Mouse (Mus musculus): ENCODE results near the gene Slc25a17. TPM values are rescaled to one million over a fixed set of nuclear protein-coding genes. Genes with fewer than 3 reads are reported as not detected.

The Slc25a17 gene
- polyA plus RNA-seq (2017; shearing (Covaris generic)), result 100 to 1,000 TPM in 1 of 2 experiments, 10 to 100 TPM in 1; 97.9 to 108 TPM

DNA sequence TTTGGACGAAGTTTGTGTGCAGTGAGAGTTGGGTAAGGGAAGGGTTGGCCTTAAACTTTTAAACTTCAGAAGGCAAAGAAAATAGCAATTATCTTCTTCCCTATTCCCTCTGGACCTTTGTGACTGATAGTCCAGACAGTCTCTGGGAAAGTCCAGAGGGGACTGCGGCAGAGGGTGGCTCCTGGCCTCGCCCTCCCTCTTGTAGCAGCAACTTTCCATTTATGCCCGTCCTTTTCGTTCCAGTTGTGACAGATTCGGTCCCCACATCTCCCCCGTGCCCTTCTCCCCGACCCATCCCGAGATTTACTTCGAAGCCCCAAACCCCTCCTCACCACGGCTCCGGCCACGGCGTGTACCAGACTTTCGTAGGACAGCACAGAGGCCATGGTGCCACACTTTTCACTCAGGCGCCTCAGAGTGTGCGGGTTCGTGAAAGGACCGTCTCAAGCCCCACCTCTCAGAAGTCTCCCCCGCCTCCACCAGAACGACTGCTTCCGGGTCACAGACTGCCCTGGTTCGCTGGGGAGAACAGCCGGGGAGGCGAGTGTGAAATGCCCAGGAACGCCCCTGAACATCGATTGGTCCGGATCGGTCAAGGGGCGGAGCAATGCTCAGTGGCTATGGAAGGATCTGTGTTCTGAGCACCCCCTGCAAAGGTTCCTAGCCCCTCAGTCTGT lies at the start of gene Slc25a17:
TSS of gene Slc25a17 (minus strand) at position 468 of the 677 bp plus-strand sequence.
- peak; percentile 99 for ATAC-seq

DNA sequence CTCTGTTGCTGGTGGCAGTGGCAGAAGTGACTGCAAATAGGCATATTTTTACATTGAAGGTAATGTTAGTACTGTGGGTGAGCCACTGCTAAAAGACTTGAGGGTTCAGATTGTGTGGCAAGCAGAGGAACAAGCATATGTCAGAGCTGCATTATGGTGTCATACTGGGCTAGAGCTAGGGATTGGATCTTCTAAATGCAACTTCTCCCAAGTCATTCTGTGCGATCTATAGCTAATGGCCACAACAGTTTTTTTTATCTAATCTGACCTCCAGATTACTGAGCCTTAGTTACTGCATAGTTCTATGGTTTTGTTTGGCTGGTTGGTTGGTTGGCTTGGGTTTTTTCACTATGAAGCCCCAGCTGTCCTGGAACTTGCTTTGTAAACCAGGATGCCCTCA lies 47.6 kb upstream of the Slc25a17 start, which contains the start of gene Dnajb7:
TSS of gene Dnajb7 (minus strand) at position 101 of the 400 bp plus-strand sequence.
- no peak for ATAC-seq

DNA sequence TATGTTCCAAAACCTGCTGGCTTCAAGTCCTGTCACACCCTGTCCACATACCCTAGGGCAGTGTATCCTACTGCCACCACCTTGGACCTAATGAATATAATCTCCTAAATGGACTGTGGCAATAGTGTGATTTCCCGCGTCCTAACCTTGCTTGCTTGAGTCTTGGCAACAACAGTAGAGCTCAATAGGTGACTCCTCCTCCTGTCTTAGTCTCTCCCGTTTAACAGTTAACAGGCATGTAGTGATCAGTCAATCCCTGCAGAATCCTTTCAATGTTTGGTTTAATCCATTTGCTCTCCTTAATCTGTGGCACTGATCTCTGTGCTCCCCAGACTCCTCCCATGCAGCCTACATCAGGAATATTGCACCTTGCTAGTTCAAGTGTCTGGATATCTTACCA lies 44.4 kb upstream of the Slc25a17 start:
- no peak for ATAC-seq

DNA sequence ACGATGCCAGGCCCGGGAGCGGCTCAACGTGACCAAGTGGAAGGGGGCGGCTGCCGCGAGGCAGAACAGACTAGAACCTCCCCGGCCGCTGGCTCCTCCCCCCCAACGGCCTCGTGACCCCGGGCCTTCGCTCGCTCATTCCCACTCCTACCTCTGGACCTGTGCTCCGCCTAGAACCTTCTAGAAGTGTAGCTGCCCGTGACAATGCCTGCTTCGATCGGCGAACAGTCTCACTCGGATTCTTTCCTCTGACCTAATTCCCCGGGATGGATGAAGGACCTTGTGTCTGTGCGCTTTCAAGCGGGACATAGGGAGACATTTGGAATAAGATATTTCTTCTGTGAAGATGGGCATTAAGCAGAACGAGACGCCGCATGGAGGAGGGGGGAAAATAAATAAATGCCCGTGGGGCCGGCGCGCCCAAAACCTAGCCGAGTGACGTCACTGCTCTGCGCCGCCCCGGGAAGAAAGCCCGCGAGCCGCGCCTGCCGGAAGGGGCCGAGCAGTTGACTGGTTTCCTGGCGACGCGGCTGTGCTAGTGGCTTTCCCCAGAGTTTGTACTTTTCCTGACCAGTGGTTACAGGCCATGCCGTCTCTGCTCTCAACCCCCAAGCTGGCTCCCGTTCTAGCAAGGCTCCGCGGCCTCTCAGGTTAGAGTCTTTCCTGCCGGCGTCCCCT lies 39.2 kb upstream of the Slc25a17 start, which contains the start of the genes St13 and Xpnpep3:
TSS of gene St13 (minus strand) at position 440 of the 678 bp plus-strand sequence.
TSS of gene Xpnpep3 (plus strand) at position 501 of the 678 bp plus-strand sequence.
- peak; percentile 97 for ATAC-seq

DNA sequence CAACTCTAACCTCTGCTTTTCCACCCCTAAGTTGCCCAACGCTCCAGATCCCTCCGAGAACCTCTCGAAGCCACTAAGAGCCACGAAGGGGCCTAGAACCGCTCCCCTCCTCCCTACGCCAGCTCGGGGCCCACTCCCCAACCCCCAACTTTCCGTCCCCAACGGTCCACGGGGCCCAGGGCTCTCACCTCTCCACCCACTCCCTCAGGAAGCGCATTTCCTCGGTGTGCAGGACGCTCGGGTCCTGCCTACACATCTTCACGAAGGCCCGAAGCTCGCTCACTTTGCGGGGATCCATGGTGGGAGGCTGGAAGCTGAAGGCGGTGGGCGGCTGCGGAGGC lies 38.7 kb upstream of the Slc25a17 start:
- peak; percentile 46 for ATAC-seq

DNA sequence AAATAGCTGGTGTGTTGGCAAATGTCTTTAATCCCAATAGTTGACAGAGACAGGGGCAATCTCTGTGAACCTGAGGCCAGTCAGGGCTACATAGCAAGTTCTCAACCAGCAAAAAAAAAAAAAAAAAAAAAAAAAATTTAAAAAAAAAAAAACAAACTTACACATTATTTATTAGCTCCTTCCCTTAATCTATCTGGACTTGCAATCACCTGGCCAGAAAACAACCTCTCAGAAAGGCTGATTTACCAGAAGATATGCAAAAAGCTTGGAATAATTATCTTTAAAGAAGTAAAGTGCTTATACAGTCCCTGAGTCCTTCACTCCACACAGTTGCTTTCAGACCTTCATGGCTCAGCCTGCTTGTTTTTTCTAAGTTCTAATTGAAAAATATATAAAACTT lies 37.6 kb upstream of the Slc25a17 start:
- no peak for ATAC-seq

DNA sequence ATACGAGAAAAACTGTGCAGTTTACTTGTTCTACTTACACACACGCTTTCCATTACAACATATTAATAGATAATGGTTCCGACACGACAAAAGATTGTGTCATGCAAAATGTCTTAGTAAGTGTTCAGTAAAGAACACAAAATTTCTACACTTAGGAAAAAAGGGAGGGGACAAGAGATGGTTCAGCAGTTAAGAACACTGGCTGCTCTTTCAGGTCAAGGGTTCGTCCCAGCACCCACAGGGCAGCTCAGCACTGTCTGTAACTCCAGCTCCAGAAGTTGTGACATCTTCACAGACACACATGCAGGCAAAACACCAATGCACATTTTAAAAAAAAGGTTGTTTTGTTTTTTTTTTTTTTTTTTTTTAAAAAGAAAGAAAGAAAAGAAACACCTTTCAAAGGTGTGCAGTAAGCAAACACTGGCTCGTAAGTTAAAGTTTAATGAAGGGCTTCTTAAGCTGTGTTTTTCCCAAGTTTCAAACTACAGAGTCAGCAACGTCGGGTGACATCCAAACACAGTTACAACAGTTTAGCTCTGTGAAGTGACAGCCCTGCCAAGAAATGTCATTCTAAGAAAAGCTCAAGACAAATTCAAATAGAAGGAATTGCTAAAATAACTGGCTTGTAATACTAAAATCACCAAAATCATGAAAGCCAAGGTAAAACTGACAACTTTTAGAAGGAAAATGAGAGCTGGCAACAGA lies 33.8 kb upstream of the Slc25a17 start:
- no peak for ATAC-seq

DNA sequence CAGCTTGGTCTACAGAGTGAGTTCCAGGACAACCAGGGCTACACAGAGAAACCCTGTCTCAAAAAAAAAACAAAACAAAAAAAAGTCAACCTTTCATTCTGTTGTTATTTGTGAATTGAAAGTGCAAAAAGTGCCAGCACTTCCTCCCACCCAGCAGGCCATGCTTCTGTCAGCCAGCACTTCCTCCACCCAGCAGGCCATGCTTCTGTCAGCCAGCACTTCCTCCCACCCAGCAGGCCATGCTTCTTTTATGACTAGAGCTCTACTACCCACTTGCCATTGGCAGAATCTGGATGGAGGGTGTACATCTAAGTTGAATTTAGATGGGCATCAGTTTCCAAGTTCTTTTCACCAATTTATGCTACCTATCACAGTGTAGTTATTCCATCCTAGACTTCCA lies 32.4 kb upstream of the Slc25a17 start:
- peak; percentile 52 for ATAC-seq

DNA sequence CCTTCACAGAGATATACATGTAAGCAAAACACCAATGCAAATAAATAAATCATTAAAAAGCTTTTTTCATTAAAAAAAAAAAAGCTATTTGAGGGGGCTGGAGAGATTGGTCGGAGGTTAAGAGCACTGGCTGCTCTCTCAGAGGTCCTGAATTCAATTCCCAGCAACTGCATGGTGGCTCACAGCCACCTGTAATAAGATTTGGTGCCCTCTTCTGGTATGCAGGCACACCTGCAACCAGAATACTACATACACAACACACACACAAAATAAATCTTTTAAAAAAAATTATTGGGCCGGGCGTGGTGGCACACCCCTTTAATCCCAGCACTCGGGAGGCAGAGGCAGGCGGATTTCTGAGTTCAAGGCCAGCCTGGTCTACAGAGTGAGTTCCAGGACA lies 25.7 kb upstream of the Slc25a17 start:
- no peak for ATAC-seq

DNA sequence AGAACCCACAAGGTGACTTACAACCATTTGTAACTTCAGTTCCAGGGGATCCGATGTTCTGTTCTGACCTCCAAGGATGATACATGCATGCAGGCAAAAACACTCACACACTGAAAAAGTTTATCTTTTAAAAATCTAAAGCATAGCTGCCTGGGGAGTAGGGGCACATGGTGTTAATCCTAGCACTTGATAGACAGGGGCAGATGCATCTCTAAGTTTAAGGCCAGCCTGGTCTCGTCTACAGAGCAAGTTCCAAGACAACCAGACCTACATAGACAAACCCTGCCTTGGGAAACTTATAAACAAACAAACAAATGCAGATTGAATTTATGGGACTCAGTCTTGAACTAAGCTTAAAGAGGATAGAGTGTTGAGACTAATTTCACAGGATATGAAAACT lies 18.2 kb upstream of the Slc25a17 start:
- no peak for ATAC-seq

DNA sequence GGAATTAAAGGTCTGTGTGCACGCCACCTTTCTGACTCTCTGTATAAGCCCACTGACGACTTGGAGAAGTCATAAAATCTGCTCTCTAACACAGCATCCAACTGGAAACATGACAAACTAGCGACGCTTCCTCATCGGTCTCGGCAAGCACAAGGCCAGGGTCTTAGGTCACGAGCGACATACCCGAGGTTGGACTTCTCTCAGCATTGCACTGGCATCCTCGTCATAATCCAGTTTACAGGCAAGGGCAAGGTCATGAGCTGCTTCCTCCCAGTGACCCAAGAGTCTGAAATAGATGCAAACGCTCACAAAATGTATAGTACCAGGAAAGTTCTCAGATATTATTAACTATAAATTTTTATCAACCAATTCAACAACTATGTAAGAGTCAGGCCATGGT lies 14.0 kb upstream of the Slc25a17 start:
- ATAC-seq, result no peak

DNA sequence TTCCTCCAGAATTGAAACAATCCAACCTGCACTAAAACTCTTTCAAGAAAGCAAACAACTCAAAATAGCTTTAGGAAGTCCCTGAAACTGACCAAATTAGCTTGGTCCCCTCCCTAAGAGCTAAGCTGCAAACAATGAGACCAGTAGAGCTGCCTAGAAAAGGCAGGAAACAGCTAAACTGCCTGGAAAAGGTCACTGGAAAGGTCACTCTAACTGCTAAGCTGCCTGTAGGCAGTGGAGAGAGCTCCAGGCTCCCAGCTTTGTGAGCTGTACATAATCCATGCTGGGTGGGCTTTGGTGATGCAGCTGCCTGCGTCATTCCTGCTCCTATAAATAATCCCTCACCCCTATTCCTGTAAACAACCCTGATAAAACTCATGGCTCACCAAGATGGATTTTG lies 9.7 kb upstream of the Slc25a17 start:
- ATAC-seq, result no peak

DNA sequence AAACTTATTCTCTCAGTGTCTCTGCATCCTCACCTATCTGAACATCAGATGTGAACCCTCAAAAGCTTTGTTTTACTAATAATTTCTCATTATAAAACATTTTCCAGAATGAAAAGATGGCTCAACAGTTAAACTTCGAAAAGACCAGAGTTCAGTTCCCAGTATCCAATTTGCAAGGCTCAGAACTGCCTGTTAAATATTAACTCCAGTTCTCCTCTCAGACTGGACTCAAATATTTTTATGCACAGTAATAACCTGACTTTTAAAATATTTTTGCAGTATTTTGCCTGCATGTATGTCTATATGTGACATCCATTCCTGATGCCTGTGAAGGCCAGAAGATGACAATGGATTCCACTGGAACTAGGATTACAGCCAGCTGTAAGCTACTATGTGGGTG lies 8.0 kb upstream of the Slc25a17 start:
- ATAC-seq, result no peak

DNA sequence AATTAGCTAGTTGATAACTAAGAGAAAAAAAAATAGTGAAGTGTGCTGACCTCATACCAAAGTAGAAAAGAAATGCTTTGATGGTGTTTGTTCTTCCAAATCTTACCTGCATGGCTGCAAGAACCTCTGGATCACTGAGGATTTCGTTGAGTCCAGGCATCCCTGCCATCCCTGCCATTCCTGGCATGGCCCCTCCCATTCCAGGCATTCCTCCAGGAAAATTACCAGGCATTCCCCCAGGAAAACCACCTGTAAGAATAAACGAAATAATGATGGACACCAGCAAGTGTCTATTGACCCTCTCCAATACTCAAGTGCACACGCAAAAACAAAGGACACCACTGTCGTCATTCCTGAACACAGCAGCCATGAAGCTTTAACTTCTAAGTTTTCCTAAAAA lies 5.6 kb upstream of the Slc25a17 start:
- no peak for ATAC-seq

DNA sequence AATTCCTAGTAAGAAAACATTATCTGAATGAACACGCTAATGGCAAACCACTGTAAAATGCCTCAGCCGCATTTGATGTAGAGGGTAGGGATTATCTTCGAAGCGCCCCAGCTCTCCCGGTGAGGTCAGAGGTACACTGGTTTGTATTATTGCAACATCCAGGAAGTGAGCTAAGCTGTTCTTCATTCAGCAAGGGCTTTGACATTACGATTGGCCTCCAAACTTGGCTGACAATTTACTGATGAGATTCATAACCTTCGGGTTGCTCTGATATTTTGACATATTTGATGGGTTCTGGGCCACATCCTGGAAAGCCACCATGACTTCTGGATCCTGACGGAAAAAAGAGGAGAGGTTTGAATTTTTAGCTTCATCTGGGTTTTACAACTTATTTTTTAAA lies 4.6 kb upstream of the Slc25a17 start:
- no peak for ATAC-seq

DNA sequence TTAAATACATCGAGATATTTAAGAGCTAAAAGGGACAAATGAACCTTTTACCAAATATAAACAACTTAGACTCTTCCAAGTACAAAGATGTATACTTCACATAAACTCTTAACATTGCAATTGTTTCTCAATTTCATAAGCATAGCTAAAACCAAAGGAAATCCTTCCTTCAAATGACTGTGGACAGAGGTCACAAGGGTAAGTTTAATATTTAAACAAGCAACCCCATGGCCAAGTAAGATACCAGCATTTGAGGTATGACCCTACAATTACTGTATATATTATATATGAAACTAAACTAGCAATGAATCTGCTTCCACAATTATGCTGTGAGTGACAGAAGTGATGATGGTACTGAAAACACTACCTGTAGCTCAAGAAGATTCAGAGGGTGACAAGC lies 3.7 kb upstream of the Slc25a17 start:
- no peak for ATAC-seq

DNA sequence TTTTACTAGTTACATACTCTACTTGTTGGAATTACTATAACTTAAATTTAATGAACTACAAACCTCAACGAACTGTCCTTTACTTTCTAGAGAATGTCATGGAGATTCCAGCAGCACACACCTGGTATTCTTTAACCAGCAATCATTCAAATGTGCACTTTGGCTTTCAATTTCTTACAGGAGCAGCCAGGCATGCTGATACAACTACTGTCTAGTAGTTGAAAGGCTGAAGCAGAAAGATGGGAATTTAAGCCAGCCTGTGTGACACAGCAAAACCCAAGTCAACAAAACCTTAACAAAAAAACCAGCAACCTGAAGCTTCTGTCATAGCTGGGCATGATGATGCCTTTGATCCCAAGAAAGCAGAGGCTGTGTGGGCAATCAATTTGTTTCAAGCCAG lies 1.9 kb upstream of the Slc25a17 start:
- no peak for ATAC-seq

DNA sequence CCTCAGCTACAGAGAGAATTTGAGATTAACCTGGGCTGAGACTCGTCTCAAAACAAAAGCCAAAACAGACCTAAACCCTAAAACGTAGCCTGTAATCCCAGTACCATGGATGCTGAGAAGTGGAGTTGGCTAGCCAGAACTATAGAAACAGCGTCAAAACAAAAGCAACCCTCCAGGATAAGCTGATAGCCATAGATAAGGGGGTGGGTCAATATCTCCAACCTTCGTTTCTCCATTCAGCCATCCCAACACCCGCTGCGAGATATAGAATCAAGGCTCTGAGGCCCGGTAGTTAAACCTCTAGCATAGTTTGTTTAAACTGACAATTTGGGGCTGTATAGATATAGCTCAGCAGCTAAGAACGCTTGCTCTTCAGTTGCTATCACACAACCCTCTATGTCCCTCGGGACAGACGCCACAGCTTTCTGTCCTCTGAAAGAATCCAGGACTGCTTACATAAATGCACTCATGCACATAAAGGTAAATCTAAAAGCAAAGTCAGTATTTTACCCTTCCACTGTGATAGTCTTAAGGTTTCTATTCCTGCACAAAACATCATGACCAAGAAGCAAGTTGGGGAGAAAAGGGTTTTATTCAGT lies 904 bp upstream of the Slc25a17 start:
- ATAC-seq, result no peak

DNA sequence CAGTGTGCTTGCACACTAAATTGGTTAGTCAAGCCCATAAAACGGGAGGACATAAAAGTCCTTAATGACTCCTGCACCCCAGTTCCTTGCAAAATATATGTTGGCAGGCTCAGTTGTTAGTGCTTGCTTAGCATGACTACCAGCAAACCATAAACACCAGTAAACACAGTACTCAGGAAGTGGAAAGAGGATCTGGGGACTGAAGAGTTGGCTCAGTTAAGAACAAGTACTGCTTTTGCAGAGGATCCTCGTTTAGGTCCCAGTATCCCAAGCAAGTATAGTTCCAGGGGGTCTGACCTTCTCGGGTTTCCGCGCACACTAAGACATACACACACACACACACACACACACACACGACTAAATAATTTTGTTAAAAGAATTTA lies 401 bp upstream of the Slc25a17 start:
- peak; percentile 38 for ATAC-seq

DNA sequence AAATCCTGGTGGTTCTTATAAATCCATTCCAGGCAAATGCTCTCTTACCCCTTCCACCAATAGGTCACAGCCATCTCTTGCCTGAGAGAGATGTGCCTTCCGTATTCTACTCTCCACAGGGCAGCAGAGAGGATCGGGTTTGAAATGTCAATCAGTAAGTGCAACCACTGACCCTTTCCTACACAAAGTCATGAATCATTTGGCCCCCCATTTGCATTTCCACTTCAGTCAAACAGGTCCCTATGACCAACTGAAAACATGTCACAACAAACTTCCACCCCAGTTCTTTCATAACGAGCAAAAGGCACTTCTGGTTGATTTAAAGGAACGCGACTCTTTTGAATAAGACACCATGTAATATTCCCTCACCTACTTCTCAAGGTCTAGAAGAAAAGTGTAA lies 1.2 kb downstream of the Slc25a17 start:
- ATAC-seq, result no peak

DNA sequence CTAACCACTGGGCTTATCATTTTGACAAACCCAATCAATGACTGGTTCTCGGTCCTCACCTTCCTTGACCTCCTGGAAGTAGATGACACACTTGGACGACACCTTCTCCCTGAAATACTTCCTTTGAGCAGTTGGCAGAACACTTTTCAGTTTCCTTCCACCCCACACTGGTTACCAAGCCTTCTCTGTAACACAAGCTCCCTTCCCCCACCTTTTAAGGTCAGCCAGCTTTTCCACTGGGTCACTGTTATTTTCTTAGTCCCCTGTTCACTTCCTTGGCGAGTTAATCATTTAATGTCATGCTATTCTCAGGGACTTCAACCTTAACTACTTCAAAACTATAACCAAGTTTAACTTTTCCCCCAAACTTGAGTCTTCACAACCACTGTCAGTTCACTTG lies 1.7 kb downstream of the Slc25a17 start:
- ATAC-seq, result no peak

DNA sequence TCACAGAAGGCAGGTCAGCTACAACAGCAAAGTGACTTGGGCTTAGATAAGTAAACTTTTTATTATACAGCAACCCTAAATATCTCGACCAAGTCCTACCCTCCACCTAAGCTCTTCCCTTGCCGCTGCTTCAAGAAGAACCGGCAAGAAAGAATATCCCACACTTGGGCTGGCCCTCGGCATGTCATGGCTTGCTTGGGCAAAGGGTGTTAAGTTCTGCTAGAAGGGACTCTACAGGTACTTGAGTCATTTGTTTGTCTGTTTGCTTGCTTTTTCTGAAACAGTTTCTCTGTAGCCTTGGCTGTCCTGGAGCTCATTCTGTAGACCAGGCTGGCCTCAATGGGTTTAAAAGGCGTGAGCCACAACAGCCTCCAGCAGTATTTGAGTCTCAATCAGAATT lies 3.7 kb downstream of the Slc25a17 start:
- ATAC-seq, result no peak

DNA sequence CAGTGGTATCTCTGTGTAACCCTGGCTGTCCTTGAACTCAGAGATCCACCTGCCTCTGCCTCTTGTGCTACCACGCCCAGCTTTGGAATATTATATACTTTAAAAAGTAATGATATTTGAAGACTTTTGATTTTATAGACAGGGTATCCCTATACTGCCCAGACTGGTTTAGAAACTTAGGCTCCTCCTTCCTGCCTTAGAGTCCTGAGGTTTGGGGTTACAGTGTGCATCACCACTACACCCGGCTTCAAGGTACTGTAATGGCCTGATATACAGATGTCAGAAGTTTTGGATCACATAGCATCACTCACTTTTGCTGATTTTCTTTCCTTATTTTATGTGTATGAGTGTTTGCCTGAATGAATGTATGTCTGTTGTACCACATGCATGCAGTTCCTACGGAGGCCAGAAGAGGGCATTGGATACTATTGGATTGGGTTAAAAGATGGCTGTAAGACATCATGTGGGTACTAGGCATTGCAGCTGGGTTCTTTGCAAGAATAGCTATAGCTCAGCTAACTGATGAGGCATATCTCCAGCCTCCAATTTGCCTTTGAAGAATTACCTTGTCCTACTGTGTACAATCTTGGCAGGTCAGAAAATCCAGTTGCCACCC lies 5.4 kb downstream of the Slc25a17 start:
- ATAC-seq, result no peak
